ENCODE assay signal across 8 mouse cellular contexts in genomic region chr17:46030323-46030730, GRCm38 (mm10). TPM values are rescaled to one million over a fixed set of nuclear protein-coding genes. Genes with fewer than 3 reads are reported as not detected.
A peak's percentile ranks its signal among the peaks of the same experiment; 100 is the strongest.
DNase-seq lines count a peak whose midpoint lies in the region; ATAC-seq and TF ChIP-seq lines count a peak whose summit lies in the region.

No protein-coding gene starts in this region.

- peak overlapping the region; percentile 87 for H3K4me2 ChIP-seq in kidney, embryonic 15.5 days
- peak overlapping the region; percentile 96 for H3K4me2 ChIP-seq in forebrain, embryonic 15.5 days (replicated peaks)
- peak overlapping the region; percentile 85 for H3K4me2 ChIP-seq in hindbrain, embryonic 14.5 days (replicated peaks)
- H3K4me2 ChIP-seq in liver, embryonic 11.5 days, result peak overlapping the region; percentile 97
- peak overlapping the region; percentile 89 for H3K4me2 ChIP-seq in neural tube, embryonic 11.5 days (ENCODE audit: low read depth)

- peaks cover 65% of the 10 kb centered on the region for H3K4me1 ChIP-seq in kidney, embryonic 15.5 days
- H3K4me1 ChIP-seq in bone marrow, adult 2 months (ENCODE audit: control insufficient read depth, insufficient read depth, low read length), result no peaks in the 10 kb centered on the region
- H3K4me1 ChIP-seq in forebrain, embryonic 15.5 days, result peaks cover 62% of the 10 kb centered on the region
- H3K4me1 ChIP-seq in hindbrain, embryonic 14.5 days (replicated peaks; ENCODE audit: control insufficient read depth, insufficient read depth, low read length), result peaks cover 52% of the 10 kb centered on the region
- peaks cover 54% of the 10 kb centered on the region for H3K4me1 ChIP-seq in liver, embryonic 11.5 days (replicated peaks; ENCODE audit: control insufficient read depth, insufficient read depth, low read length)
- H3K4me1 ChIP-seq in neural tube, embryonic 11.5 days (ENCODE audit: control insufficient read depth, insufficient read depth, low read length), result peaks cover 29% of the 10 kb centered on the region

- H3K9ac ChIP-seq in kidney, embryonic 15.5 days, result peak overlapping the region; percentile 82
- peak overlapping the region; percentile 79 for H3K9ac ChIP-seq in forebrain, embryonic 15.5 days (replicated peaks)
- H3K9ac ChIP-seq in hindbrain, embryonic 14.5 days, result peak overlapping the region; percentile 84
- peak overlapping the region; percentile 96 for H3K9ac ChIP-seq in liver, embryonic 11.5 days (ENCODE audit: low read depth, low read length)
- peak overlapping the region; percentile 94 for H3K9ac ChIP-seq in neural tube, embryonic 11.5 days (ENCODE audit: low read length)

- no peak for TF ChIP-seq CTCF in bone marrow, adult 2 months (IDR thresholded peaks at IDR 0.05; ENCODE audit: control insufficient read depth, insufficient read depth, low read length)

- ATAC-seq in kidney, embryonic 15.5 days (replicated peaks; ENCODE audit: low FRiP score), result peak; percentile 28; the same call in 1 of the 2 replicates
- 0 out of 2 replicates have a peak, but pooled peaks have one; percentile 3 for ATAC-seq in forebrain, embryonic 15.5 days (replicated peaks)
- no peak for ATAC-seq in hindbrain, embryonic 14.5 days (ENCODE audit: low FRiP score)
- peak; percentile 42; the same call in 1 of the 2 replicates for ATAC-seq in liver, embryonic 11.5 days (replicated peaks; ENCODE audit: low FRiP score)
- ATAC-seq in neural tube, embryonic 11.5 days (ENCODE audit: insufficient read depth, low FRiP score, low TSS enrichment), result 0 out of 2 replicates have a peak, but pooled peaks have one; percentile 5

- no peaks in the 10 kb centered on the region for H3K9me3 ChIP-seq in kidney, embryonic 15.5 days (replicated peaks)
- H3K9me3 ChIP-seq in forebrain, embryonic 15.5 days, result no peaks in the 10 kb centered on the region
- H3K9me3 ChIP-seq in hindbrain, embryonic 14.5 days (ENCODE audit: control insufficient read depth, low read length), result no peaks in the 10 kb centered on the region
- H3K9me3 ChIP-seq in liver, embryonic 11.5 days (ENCODE audit: control insufficient read depth, low read length), result no peaks in the 10 kb centered on the region
- H3K9me3 ChIP-seq in neural tube, embryonic 11.5 days (ENCODE audit: control insufficient read depth, low read length), result no peaks in the 10 kb centered on the region

- no peak for DNase-seq in kidney, adult 11 months
- DNase-seq in hindbrain, embryonic 14.5 days (ENCODE audit: low spot score), result peak; percentile 62
- DNase-seq in liver, embryonic 11.5 days (ENCODE audit: low spot score), result no peak
- peak; percentile 61 for DNase-seq in neural tube, embryonic 11.5 days (ENCODE audit: low spot score)
- peak; percentile 58 for DNase-seq in urinary bladder, postnatal 25 days (ENCODE audit: low spot score)

- H3K36me3 ChIP-seq in kidney, embryonic 15.5 days, result peaks cover 12% of the 10 kb centered on the region
- peaks cover 4% of the 10 kb centered on the region; the same call in 1 of the 2 replicates for H3K36me3 ChIP-seq in forebrain, embryonic 15.5 days
- H3K36me3 ChIP-seq in hindbrain, embryonic 14.5 days (replicated peaks; ENCODE audit: control insufficient read depth, insufficient read depth), result peaks cover 1% of the 10 kb centered on the region; the same call in 1 of the 2 replicates
- peaks cover 4% of the 10 kb centered on the region for H3K36me3 ChIP-seq in liver, embryonic 11.5 days (ENCODE audit: control insufficient read depth, insufficient read depth, low read length)
- no peaks in the 10 kb centered on the region; the same call in 1 of the 2 replicates for H3K36me3 ChIP-seq in neural tube, embryonic 11.5 days (ENCODE audit: control insufficient read depth, insufficient read depth, low read length)

- no peaks in the 10 kb centered on the region for H3K27me3 ChIP-seq in kidney, embryonic 15.5 days
- no peaks in the 10 kb centered on the region for H3K27me3 ChIP-seq in forebrain, embryonic 15.5 days
- H3K27me3 ChIP-seq in hindbrain, embryonic 14.5 days (ENCODE audit: control insufficient read depth, insufficient read depth, low read length), result no peaks in the 10 kb centered on the region
- no peaks in the 10 kb centered on the region for H3K27me3 ChIP-seq in liver, embryonic 11.5 days (replicated peaks; ENCODE audit: control insufficient read depth, insufficient read depth, low read length)
- H3K27me3 ChIP-seq in neural tube, embryonic 11.5 days (ENCODE audit: control insufficient read depth, insufficient read depth, low read length), result no peaks in the 10 kb centered on the region

- H3K4me3 ChIP-seq in kidney, embryonic 15.5 days (replicated peaks), result peak overlapping the region; percentile 86
- peak overlapping the region; percentile 82 for H3K4me3 ChIP-seq in bone marrow, adult 2 months (replicated peaks; ENCODE audit: control insufficient read depth, low read depth, low read length)
- peak overlapping the region; percentile 92 for H3K4me3 ChIP-seq in forebrain, embryonic 15.5 days
- peak overlapping the region; percentile 78 for H3K4me3 ChIP-seq in hindbrain, embryonic 14.5 days (replicated peaks; ENCODE audit: low read length)
- peak overlapping the region; percentile 95 for H3K4me3 ChIP-seq in liver, embryonic 11.5 days (ENCODE audit: low read depth, low read length)
- H3K4me3 ChIP-seq in neural tube, embryonic 11.5 days (ENCODE audit: low read depth, low read length), result peak overlapping the region; percentile 91

- peak overlapping the region; percentile 98 for H3K27ac ChIP-seq in kidney, embryonic 15.5 days
- peak overlapping the region; percentile 29; the same call in 1 of the 2 replicates for H3K27ac ChIP-seq in bone marrow, adult 2 months (ENCODE audit: control insufficient read depth, insufficient read depth, low read depth, low read length, poor library complexity)
- peak overlapping the region; percentile 91 for H3K27ac ChIP-seq in forebrain, embryonic 15.5 days (replicated peaks)
- H3K27ac ChIP-seq in hindbrain, embryonic 14.5 days, result peak overlapping the region; percentile 88
- peak overlapping the region; percentile 96 for H3K27ac ChIP-seq in liver, embryonic 11.5 days (ENCODE audit: low read depth, low read length)
- peak overlapping the region; percentile 81 for H3K27ac ChIP-seq in neural tube, embryonic 11.5 days (ENCODE audit: low read depth, low read length)

- 1% methylated on average over 34 of the region's 43 CpGs for WGBS in kidney, embryonic 15.5 days
- under 1% methylated on average over 43 of the region's 43 CpGs for WGBS in bone marrow, adult 2 months
- WGBS in forebrain, embryonic 15.5 days, result under 1% methylated on average over 41 of the region's 43 CpGs
- under 1% methylated on average over 43 of the region's 43 CpGs for WGBS in hindbrain, embryonic 14.5 days
- WGBS in liver, embryonic 11.5 days, result under 1% methylated on average over 42 of the region's 43 CpGs
- WGBS in neural tube, embryonic 11.5 days, result 0% methylated on average over 42 of the region's 43 CpGs

- no peak for TF ChIP-seq POLR2A in bone marrow, adult 2 months (IDR thresholded peaks at IDR 0.05; ENCODE audit: borderline replicate concordance, control insufficient read depth, low read depth, low read length)

RNA-seq across cellular contexts. Expression of gene Vegfa, which starts 1.8 kb away (rescaled TPM):
- 5.9 and 6.6 TPM in 2 replicates for polyA plus RNA-seq in kidney, embryonic 15.5 days (2015; fragmentation: Nextera tagmentation; extraction: Ambion mirVana)
- 18.2 and 18.8 TPM in 2 replicates for polyA plus RNA-seq in bone marrow, adult 2 months (2011; ENCODE audit: insufficient read depth, insufficient read length, low replicate concordance, missing spikeins)
- 3.1 and 3.6 TPM in 2 replicates for polyA plus RNA-seq in forebrain, embryonic 15.5 days (2015; fragmentation: Nextera tagmentation; extraction: Ambion mirVana)
- 4.1 and 6.5 TPM in 2 replicates for polyA plus RNA-seq in hindbrain, embryonic 14.5 days (2014; fragmentation: Nextera tagmentation; extraction: Ambion mirVana)
- polyA plus RNA-seq in liver, embryonic 11.5 days (2014; fragmentation: Nextera tagmentation; extraction: Ambion mirVana), result 3.4 and 4.6 TPM in 2 replicates
- polyA plus RNA-seq in neural tube, embryonic 11.5 days (2014; fragmentation: Nextera tagmentation; extraction: Ambion mirVana), result 2.3 and 3.4 TPM in 2 replicates

Comparison
In these comparisons a context has a peak if more than half of its experiments do, and no peak if none do; other contexts are left out.
1. H3K27ac ChIP-seq: peak in every context shown above with its lines; median percentile 98 in kidney, embryonic 15.5 days; 96 in liver, embryonic 11.5 days; 91 in forebrain, embryonic 15.5 days; 88 in hindbrain, embryonic 14.5 days; 81 in neural tube, embryonic 11.5 days; 29 in bone marrow, adult 2 months.
2. DNase-seq: peak in hindbrain, embryonic 14.5 days (single experiment), neural tube, embryonic 11.5 days (single experiment) and urinary bladder, postnatal 25 days (single experiment); none in kidney, adult 11 months (single experiment) and liver, embryonic 11.5 days (single experiment).
3. Peak in every context shown above with its lines, with median percentiles within 50 percentile points of each other: H3K4me2 ChIP-seq, H3K4me3 ChIP-seq and H3K9ac ChIP-seq.